Mouse (Mus musculus): ENCODE data around the gene Acsm3.

Gene Acsm3

DNA sequence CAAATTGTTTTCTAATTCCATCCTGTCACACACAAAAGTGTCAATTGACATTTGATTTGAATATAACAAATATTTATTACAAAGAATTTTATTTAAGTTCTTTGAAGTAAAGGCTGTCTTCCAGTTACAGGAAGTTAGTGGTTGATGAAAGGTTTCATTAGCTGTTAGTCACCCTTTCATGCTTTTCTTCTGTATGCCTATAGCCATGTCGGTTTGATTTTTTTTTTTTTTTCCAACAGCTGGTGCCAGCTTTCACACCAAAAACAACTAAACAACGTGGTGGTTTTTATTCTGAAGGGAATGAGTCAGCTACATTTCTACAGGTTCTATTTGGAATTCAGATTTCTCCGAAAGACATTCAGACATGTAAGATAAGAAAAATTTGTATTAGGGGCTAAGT is 40.3 kb downstream of the Acsm3 start:
- no peak for DNase-seq

DNA sequence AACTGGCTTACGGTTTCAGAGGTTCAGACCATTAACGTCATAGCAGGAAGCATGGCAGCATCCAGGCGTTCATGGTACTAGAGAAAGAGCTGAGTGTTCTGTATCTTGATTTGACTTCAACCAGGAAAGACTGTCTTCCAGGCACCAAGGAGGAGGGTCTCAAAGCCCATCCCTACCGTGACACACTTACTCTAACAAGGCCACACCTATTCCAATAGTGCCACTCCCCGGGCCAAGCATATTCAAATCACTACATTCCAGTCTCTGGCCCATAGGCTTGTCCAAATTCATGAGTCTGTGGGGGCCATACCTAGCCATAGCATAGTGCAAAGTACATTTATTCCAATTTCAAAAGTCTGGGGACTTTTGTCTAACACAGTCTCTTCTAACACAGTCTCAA is 46.7 kb downstream of the Acsm3 start:
- DNase-seq, result no peak

DNA sequence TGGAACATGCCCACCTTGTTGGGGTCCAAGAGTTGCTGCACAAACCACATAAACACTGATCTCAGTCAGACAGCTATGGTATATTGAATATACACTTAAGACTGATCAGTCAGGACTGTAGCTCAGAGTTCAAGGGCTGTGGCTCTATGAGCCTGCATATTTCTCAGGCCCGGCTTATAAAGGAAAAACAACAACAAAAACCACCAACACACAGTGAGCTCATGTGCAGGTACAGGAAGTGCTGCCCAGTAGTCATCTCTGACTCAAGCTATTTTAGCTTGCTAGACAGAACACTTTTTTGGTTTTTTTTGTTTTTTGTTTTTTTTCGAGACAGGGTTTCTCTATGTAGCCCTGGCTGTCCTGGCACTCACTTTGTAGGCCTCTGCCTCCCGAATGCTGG is 48.0 kb downstream of the Acsm3 start:
- no peak for DNase-seq

DNA sequence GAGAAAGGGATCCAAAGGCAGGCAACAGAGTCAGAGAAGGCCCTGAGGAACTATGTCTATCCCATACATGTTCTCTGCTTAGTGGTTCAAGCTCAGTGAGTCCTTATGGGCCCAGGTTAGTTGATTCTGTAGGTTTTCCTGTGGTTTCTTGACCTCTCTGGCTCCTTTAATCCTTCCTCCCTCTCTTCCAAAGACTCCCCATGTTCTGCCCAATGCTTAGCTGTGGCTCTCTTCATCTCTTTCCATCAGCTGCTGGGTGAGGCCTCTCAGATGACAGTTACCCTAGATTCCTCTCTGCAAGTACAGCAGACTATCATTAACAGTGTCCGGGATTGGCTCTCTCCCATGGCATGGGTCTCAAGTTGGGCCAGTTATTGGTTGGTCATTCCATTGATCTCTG is 74.6 kb downstream of the Acsm3 start:
- DNase-seq, result no peak

DNA sequence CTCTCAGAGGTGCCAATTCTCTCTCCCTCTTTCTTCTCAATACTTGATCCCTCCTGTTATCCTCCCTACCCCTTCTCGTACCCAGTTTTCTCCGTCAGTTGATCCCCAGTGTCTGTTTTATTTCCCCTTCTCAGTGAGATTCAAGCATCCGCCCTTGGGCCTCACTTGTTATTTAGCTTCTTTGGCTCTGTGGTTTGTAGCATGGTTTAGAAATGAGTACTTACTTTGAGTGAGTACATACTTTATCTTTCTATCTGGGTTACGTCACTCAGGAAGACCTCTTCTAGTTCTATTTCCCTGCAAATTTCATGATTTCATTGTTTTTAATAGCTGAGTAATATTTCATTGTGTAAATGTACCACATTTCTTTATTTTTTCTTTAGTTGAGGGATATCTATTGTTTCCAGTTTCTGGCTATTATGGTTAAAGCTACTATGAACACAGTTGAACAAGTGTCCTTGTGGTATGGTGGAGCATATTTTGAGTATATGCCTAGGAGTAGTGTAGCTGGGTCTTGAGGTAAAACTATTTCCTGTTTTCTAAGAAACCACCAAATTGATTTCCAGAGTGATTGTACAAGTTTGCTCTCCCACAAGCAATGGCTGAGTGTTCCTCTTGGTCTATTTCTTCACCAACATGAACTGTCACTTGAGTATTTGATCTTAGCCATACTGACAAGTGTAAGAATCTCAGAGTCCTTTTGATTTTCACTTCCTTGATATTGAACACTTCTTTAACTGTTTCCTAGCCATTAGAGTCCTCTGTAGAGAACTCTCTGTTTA is 75.5 kb downstream of the Acsm3 start:
- DNase-seq, result no peak

Measured in cerebellum, adult 8-10 months (tissue).